Mouse (Mus musculus) ES-E14 (cell line): Measurements from ENCODE around the gene Chrna5.

Experiments
- CHD2 ChIP-seq: IDR thresholded peaks from 2 replicates; pipeline ENCODE4 v1.6.1; 2014; ENCODE audit warnings: mild to moderate bottlenecking, low read depth, low read length, inconsistent platforms
- MAFK ChIP-seq: IDR thresholded peaks from 2 replicates; pipeline ENCODE4 v1.6.1; 2014; ENCODE audit warnings: mild to moderate bottlenecking, low read depth, low read length, inconsistent platforms; ENCODE audit not compliant: insufficient read depth
- ZC3H11A ChIP-seq: IDR thresholded peaks from 2 replicates; pipeline ENCODE4 v1.6.1; 2012; ENCODE audit warnings: low read depth, mild to moderate bottlenecking, inconsistent platforms, low read length, borderline replicate concordance
- ZNF384 ChIP-seq: IDR thresholded peaks from 2 replicates; pipeline ENCODE4 v1.6.1; 2012; ENCODE audit warnings: low read depth, low read length, inconsistent platforms

GRCm38 (mm10) chr9:54942071-54942470 is 38.6 kb upstream of the Chrna5 start:
- TF ChIP-seq ZC3H11A (no peak), MAFK (no peak), ZNF384 (no peak), CHD2 (no peak)
